Mouse (Mus musculus): ENCODE data around the gene Soat2. TPM values are rescaled to one million over a fixed set of nuclear protein-coding genes. Genes with fewer than 3 reads are reported as not detected.

Gene Soat2
- polyA plus RNA-seq, 1 experiment from 2014 or later = 0.14 TPM

- no peak overlapping the region for H3K4me3 ChIP-seq
- 0 out of 2 replicates have a peak, but pooled peaks cover 7% of the 10 kb centered on the region for H3K36me3 ChIP-seq
- no peaks in the 10 kb centered on the region for H3K4me1 ChIP-seq
- no peaks in the 10 kb centered on the region for H3K9me3 ChIP-seq
- no peak overlapping the region for H3K4me2 ChIP-seq (replicated peaks)
- no peak for ATAC-seq (ENCODE audit: low FRiP score, low read depth)
- WGBS = 93% methylated on average over 14 of the region's 14 CpGs
- H3K27ac ChIP-seq (replicated peaks) = no peak overlapping the region
- no peak overlapping the region for H3K9ac ChIP-seq (replicated peaks)
- H3K27me3 ChIP-seq = no peaks in the 10 kb centered on the region
Measured at GRCm38 (mm10) chr15:102179924-102180323, 29.6 kb downstream of the Soat2 start.

- no peaks in the 10 kb centered on the region for H3K4me1 ChIP-seq
- H3K9me3 ChIP-seq = no peaks in the 10 kb centered on the region
- peaks cover 7% of the 10 kb centered on the region; the same call in 1 of the 2 replicates for H3K36me3 ChIP-seq
- 86% methylated on average over 3 of the region's 3 CpGs for WGBS
- no peak for ATAC-seq (ENCODE audit: low FRiP score, low read depth)
- H3K9ac ChIP-seq (replicated peaks) = no peak overlapping the region
- no peaks in the 10 kb centered on the region for H3K27me3 ChIP-seq
- H3K4me3 ChIP-seq = no peak overlapping the region
- no peak overlapping the region for H3K4me2 ChIP-seq (replicated peaks)
- H3K27ac ChIP-seq (replicated peaks) = no peak overlapping the region
Measured at GRCm38 (mm10) chr15:102183076-102183475, 32.8 kb downstream of the Soat2 start.

- WGBS = 76% methylated on average over 11 of the region's 11 CpGs
- Histone ChIP-seq H3K4me3 (no peak overlapping the region), H3K9me3 (no peaks in the 10 kb centered on the region), H3K36me3 (peaks cover 7% of the 10 kb centered on the region; the same call in 1 of the 2 replicates), H3K27me3 (no peaks in the 10 kb centered on the region), H3K9ac (replicated peaks) (no peak overlapping the region), H3K4me1 (no peaks in the 10 kb centered on the region), H3K27ac (replicated peaks) (no peak overlapping the region), H3K4me2 (replicated peaks) (no peak overlapping the region)
- ATAC-seq (ENCODE audit: low FRiP score, low read depth) = no peak
Measured at GRCm38 (mm10) chr15:102186239-102186638, 35.9 kb downstream of the Soat2 start.

- H3K27ac ChIP-seq (replicated peaks) = no peak overlapping the region
- no peak overlapping the region for H3K9ac ChIP-seq (replicated peaks)
- H3K4me3 ChIP-seq = no peak overlapping the region
- H3K36me3 ChIP-seq = peaks cover 7% of the 10 kb centered on the region; the same call in 1 of the 2 replicates
- no peaks in the 10 kb centered on the region for H3K4me1 ChIP-seq
- H3K4me2 ChIP-seq (replicated peaks) = no peak overlapping the region
- no peaks in the 10 kb centered on the region for H3K9me3 ChIP-seq
- 88% methylated on average over 10 of the region's 10 CpGs for WGBS
- no peak for ATAC-seq (ENCODE audit: low FRiP score, low read depth)
- no peaks in the 10 kb centered on the region for H3K27me3 ChIP-seq
Measured at GRCm38 (mm10) chr15:102188096-102188495, 37.8 kb downstream of the Soat2 start.

- H3K4me1 ChIP-seq = no peaks in the 10 kb centered on the region
- WGBS = 66% methylated on average over 6 of the region's 6 CpGs
- no peak overlapping the region for H3K9ac ChIP-seq (replicated peaks)
- ATAC-seq (ENCODE audit: low FRiP score, low read depth) = no peak
- no peaks in the 10 kb centered on the region for H3K9me3 ChIP-seq
- H3K27me3 ChIP-seq = no peaks in the 10 kb centered on the region
- H3K4me2 ChIP-seq (replicated peaks) = no peak overlapping the region
- no peak overlapping the region for H3K4me3 ChIP-seq
- H3K36me3 ChIP-seq = peaks cover 3% of the 10 kb centered on the region; the same call in 1 of the 2 replicates
- no peak overlapping the region for H3K27ac ChIP-seq (replicated peaks)
Measured at GRCm38 (mm10) chr15:102188883-102189282, 38.6 kb downstream of the Soat2 start.

- 74% methylated on average over 7 of the region's 7 CpGs for WGBS
- H3K4me1 ChIP-seq = no peaks in the 10 kb centered on the region
Measured at GRCm38 (mm10) chr15:102191699-102192098, 41.4 kb downstream of the Soat2 start.

GRCm38 (mm10) chr15:102192271-102192812, 42.0 kb downstream of the Soat2 start:
- no peak for ATAC-seq (ENCODE audit: low FRiP score, low read depth)
- Histone ChIP-seq H3K27me3 (no peaks in the 10 kb centered on the region), H3K27ac (replicated peaks) (no peak overlapping the region), H3K4me1 (no peaks in the 10 kb centered on the region), H3K4me3 (no peak overlapping the region), H3K4me2 (replicated peaks) (no peak overlapping the region), H3K9me3 (no peaks in the 10 kb centered on the region), H3K36me3 (no peaks in the 10 kb centered on the region), H3K9ac (replicated peaks) (no peak overlapping the region)
- 85% methylated on average over 7 of the region's 7 CpGs for WGBS

More at GRCm38 (mm10) chr15:102191699-102192098, 41.4 kb downstream of the Soat2 start:
- no peak overlapping the region; the same call in 1 of the 2 replicates for H3K27ac ChIP-seq (replicated peaks)
- H3K4me3 ChIP-seq = no peak overlapping the region
- no peaks in the 10 kb centered on the region; the same call in 1 of the 2 replicates for H3K36me3 ChIP-seq
- H3K9me3 ChIP-seq = no peaks in the 10 kb centered on the region
- H3K4me2 ChIP-seq (replicated peaks) = no peak overlapping the region
- ATAC-seq (ENCODE audit: low FRiP score, low read depth) = no peak
- H3K27me3 ChIP-seq = no peaks in the 10 kb centered on the region
- no peak overlapping the region for H3K9ac ChIP-seq (replicated peaks)

- ATAC-seq (ENCODE audit: low FRiP score, low read depth) = no peak
Measured at GRCm38 (mm10) chr15:102192820-102193386, 42.6 kb downstream of the Soat2 start.

GRCm38 (mm10) chr15:102193652-102194051, 43.3 kb downstream of the Soat2 start:
- H3K27me3 ChIP-seq = no peaks in the 10 kb centered on the region
- 89% methylated on average over 4 of the region's 4 CpGs for WGBS
- no peak overlapping the region for H3K4me2 ChIP-seq (replicated peaks)
- no peaks in the 10 kb centered on the region for H3K36me3 ChIP-seq
- H3K4me1 ChIP-seq = no peaks in the 10 kb centered on the region
- no peak overlapping the region for H3K4me3 ChIP-seq
- H3K9me3 ChIP-seq = no peaks in the 10 kb centered on the region
- H3K9ac ChIP-seq (replicated peaks) = no peak overlapping the region
- ATAC-seq (ENCODE audit: low FRiP score, low read depth) = no peak
- H3K27ac ChIP-seq (replicated peaks) = no peak overlapping the region

More at GRCm38 (mm10) chr15:102192820-102193386, 42.6 kb downstream of the Soat2 start:
- H3K27me3 ChIP-seq = no peaks in the 10 kb centered on the region
- H3K27ac ChIP-seq (replicated peaks) = no peak overlapping the region
- no peak overlapping the region for H3K4me2 ChIP-seq (replicated peaks)
- no peaks in the 10 kb centered on the region for H3K9me3 ChIP-seq
- 65% methylated on average over 5 of the region's 5 CpGs for WGBS
- H3K36me3 ChIP-seq = no peaks in the 10 kb centered on the region
- no peaks in the 10 kb centered on the region for H3K4me1 ChIP-seq
- H3K9ac ChIP-seq (replicated peaks) = no peak overlapping the region
- no peak overlapping the region for H3K4me3 ChIP-seq

- no peaks in the 10 kb centered on the region for H3K27me3 ChIP-seq
- 92% methylated on average over 4 of the region's 4 CpGs for WGBS
- H3K4me1 ChIP-seq = no peaks in the 10 kb centered on the region
- ATAC-seq (ENCODE audit: low FRiP score, low read depth) = no peak
- no peaks in the 10 kb centered on the region for H3K36me3 ChIP-seq
- no peaks in the 10 kb centered on the region for H3K9me3 ChIP-seq
- no peak overlapping the region for H3K4me3 ChIP-seq
- no peak overlapping the region for H3K4me2 ChIP-seq (replicated peaks)
- no peak overlapping the region for H3K27ac ChIP-seq (replicated peaks)
- H3K9ac ChIP-seq (replicated peaks) = no peak overlapping the region
Measured at GRCm38 (mm10) chr15:102194439-102194838, 44.1 kb downstream of the Soat2 start.

GRCm38 (mm10) chr15:102195373-102195772, 45.0 kb downstream of the Soat2 start:
- Histone ChIP-seq H3K4me1 (no peaks in the 10 kb centered on the region), H3K36me3 (no peaks in the 10 kb centered on the region), H3K9me3 (no peaks in the 10 kb centered on the region), H3K4me3 (no peak overlapping the region), H3K27me3 (no peaks in the 10 kb centered on the region), H3K4me2 (replicated peaks) (no peak overlapping the region), H3K27ac (replicated peaks) (no peak overlapping the region), H3K9ac (replicated peaks) (no peak overlapping the region)
- 91% methylated on average over 4 of the region's 4 CpGs for WGBS
- no peak for ATAC-seq (ENCODE audit: low FRiP score, low read depth)

- no peak overlapping the region for H3K9ac ChIP-seq (replicated peaks)
- H3K4me3 ChIP-seq = no peak overlapping the region
- no peaks in the 10 kb centered on the region for H3K27me3 ChIP-seq
- no peak overlapping the region for H3K27ac ChIP-seq (replicated peaks)
- H3K4me2 ChIP-seq (replicated peaks) = no peak overlapping the region
- H3K4me1 ChIP-seq = peaks cover 7% of the 10 kb centered on the region
- no peaks in the 10 kb centered on the region for H3K36me3 ChIP-seq
- 80% methylated on average over 4 of the region's 4 CpGs for WGBS
- H3K9me3 ChIP-seq = no peaks in the 10 kb centered on the region
- ATAC-seq (ENCODE audit: low FRiP score, low read depth) = no peak
Measured at GRCm38 (mm10) chr15:102198841-102199240, 48.5 kb downstream of the Soat2 start.
